Mouse (Mus musculus): ENCODE data around the gene Ugt2b35. TPM values are rescaled to one million over a fixed set of nuclear protein-coding genes. Genes with fewer than 3 reads are reported as not detected.
"Not testable (repeated sequence)": the region's sequence is repeated elsewhere in the genome, so short reads cannot be mapped to it uniquely, and the experiment has no call there.

Ugt2b35 gene
- polyA plus RNA-seq (2017; shearing (Covaris generic)): not detected

- ATAC-seq: no peak
Measured at GRCm38 (mm10) chr5:87000395-87001073, at the start of gene Ugt2b35. Ugt2b35 (plus strand) TSS chr5:87000860.

- ATAC-seq: no peak
Measured at GRCm38 (mm10) chr5:86960504-86960903, 40.2 kb upstream of the Ugt2b35 start.

DNA sequence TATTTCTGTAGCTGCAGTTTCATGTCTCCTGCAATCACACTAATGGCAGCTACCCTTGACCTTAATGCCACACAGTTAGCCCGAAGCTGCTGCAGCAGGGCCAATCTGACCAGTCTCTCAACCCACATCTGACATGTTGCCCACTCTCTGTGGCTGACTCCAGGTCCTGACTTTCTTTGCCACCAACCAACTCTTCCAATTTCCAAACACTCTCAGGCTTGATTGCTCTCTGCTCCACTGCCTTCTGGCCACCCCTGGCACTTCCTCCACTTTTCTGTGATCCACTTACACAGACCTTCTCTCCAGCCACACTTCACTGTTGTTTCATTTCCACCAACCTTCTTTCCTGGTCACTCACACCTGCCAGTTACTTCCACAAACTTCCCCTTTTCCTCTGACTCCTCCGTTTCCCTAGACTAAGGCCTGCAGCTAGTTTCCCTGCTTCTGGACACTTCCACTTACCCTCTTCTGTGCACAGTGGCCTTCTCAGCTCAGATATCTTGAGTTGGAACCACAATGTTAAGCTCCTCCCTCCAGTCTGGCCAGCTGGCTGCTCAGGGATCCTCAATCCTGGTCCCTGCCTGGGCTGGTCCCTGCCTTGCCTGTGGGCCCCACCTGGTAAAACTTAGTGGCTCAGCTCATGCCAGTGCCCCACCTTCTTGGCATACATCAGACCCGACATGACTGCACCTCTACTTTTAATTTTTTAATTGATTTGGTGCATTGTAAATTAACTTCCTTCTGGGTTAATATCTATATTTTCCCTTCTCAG is 38.9 kb upstream of the Ugt2b35 start:
- ATAC-seq: no peak

GRCm38 (mm10) chr5:86962849-86963248 is 37.8 kb upstream of the Ugt2b35 start:
- not testable (repeated sequence) for ATAC-seq

- not testable (repeated sequence) for ATAC-seq
Measured at GRCm38 (mm10) chr5:86967271-86967670, 33.4 kb upstream of the Ugt2b35 start.

DNA sequence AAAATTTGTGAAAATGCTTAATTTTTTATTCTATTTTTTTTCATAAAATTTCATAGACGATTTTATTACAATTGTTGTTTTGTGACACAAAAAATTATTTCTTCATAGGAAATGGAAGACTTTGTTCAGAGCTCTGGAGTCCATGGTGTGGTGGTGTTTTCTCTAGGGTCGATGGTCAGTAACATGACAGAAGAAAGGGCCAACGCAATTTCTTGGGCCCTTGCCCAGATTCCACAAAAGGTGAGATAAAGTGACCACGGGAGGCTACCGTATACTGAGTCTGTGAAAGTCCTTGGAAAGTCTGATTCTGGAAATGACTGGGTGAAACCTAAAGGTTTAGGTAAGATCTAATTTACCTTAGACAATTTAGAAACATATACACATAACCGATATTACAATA is 4.1 kb downstream of the Ugt2b35 start:
- no peak for ATAC-seq

- ATAC-seq: no peak
Measured at GRCm38 (mm10) chr5:87015477-87015876, 14.8 kb downstream of the Ugt2b35 start.

DNA sequence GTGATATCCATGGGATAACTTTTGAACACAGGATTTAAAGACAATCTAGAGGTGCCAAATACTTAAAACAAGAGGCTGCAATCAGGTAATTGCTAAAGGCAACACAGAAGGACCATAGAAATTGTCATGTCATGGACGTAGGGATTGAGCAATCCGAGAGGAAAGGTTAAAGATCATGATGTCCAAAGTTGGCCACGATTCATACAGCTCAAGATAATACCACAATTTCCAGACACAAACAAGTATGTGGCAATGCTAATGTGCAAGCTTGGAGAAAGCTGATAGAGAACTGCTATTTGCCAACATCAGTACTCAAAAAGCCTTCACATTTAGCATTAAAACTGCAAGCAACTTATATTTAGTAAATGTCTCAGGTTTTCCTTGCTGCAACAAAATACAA is 26.7 kb downstream of the Ugt2b35 start:
- ATAC-seq: no peak

GRCm38 (mm10) chr5:87030624-87031023 is 30.0 kb downstream of the Ugt2b35 start:
- no peak for ATAC-seq

Other genes with a start within 250 kb of the Ugt2b35 start
- 10 to 100 TPM; 53.2 to 63.2 TPM for gene Ythdc1, start 196.6 kb upstream of the Ugt2b35 start, polyA plus RNA-seq (2017; shearing (Covaris generic))
- gene Ugt2b34, start 93.9 kb upstream of the Ugt2b35 start, polyA plus RNA-seq (2017; shearing (Covaris generic)): not detected
- not detected for gene Ugt2b1, start 74.3 kb upstream of the Ugt2b35 start, polyA plus RNA-seq (2017; shearing (Covaris generic))
- gene Ugt2b36, start 91.7 kb downstream of the Ugt2b35 start, polyA plus RNA-seq (2017; shearing (Covaris generic)): not detected
- gene Ugt2b5, start 139.5 kb downstream of the Ugt2b35 start, polyA plus RNA-seq (2017; shearing (Covaris generic)): not detected

Measured in activated CD4-positive, CD25-positive, alpha-beta regulatory T cell, adult 4 months (primary cell).